Mouse (Mus musculus): ENCODE results near the gene Prr15l.

Prr15l gene

DNA sequence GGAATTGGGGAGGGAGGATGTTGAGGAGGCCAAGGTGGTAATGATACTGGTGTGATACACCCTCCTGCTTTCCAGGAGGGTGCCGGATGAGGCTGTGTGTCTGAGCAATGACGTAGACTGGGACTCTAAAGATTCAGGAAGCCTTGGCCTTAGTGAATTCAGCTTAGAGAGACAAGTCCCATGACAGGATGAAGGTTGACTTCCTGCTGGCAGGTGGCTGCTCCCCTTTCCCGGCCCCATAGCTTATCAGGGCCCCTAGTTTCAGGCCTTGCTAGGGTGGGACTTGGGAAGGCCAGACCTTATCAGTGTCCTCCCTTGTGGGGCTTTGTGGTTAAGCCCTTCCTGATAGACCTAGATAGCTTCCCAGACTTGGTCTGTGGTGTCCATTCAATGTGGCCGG, 19.9 kb downstream of the Prr15l start:
- DNase-seq (ENCODE audit: low spot score): no peak

DNA sequence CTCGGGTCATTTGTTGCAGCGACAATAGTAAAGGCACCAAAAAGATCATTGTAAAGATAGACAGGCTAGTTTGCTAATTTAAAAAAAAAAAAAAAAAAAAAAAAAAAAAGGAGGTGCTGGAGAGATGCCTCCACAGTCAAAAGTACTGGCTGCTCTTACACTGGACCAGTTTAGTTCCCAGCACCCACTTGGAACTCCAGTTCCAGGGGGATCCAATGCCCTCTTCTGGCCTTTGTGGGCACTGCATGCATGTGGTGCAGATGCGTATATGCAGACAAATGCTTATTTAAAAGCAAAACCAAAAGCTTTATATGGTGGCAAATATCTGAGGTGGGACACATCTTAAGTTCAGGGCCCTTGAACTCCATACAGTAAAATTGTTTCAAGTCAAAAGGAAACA, 22.9 kb downstream of the Prr15l start:
- no peak for DNase-seq (ENCODE audit: low spot score)

- DNase-seq (ENCODE audit: low spot score): no peak
Measured at GRCm38 (mm10) chr11:96952426-96952825, 24.5 kb downstream of the Prr15l start.

DNA sequence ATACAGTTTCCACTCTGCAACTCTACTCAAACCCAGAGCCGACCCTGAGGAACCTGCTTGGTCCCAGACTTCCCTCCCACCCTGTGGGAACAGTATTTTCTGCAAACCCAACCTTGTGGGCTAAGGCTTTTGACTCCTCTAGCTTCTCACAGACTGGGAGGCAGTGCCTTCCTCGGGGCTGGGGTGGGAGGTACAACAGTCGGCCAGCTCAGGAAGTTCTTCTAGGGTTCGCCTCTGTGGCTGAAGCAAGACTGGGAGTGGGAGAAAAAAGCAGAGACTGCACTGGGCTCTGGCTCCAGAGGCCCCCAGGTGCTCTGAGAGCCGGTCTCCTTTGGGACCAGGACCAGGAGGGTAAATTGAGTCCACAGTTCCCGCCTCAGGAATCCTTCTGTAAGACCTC, 25.0 kb downstream of the Prr15l start:
- no peak for DNase-seq (ENCODE audit: low spot score)

DNA sequence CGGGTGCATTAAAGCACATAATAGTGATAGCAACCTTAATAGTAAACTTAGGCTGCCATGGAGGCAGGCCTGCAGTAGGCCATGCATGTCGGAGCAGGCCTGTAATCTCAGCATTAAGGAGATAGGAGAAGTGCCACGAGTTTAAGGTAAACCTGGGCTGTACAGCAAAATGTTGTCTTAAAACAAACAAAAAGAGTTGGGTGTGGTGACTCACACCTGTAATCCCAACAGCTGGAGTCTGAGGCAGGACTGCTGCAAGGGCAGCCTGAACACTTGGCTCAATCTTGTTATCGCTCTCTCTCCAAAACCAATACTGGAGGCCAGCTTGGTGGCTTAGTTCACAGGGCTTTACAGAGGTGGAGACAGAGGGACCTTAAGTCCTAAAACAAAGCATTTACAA, 27.2 kb downstream of the Prr15l start:
- no peak for DNase-seq (ENCODE audit: low spot score)

- DNase-seq (ENCODE audit: low spot score): no peak
Measured at GRCm38 (mm10) chr11:96956009-96956724, 28.3 kb downstream of the Prr15l start.

GRCm38 (mm10) chr11:96957061-96957805, 29.3 kb downstream of the Prr15l start:
- no peak for DNase-seq (ENCODE audit: low spot score)

DNA sequence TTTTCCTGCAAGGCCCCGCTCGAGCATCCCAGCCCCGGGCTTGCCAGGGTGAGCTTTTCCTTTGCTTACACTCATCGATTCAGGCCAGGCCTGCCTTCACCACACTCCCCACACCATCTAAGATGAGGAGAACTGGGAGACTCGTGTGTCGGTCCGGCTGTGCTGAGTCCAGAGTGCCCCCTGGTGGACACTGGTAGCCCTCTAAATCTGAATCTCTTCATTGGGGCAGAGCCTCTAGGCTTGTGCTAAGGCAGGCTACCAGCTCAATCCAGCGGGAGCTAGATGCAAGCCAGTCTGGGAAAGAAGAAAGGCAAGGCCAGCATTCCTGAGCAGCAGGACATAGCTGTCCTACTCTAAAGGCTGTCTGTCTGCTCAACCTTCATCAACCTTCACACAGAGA, 35.7 kb downstream of the Prr15l start:
- DNase-seq (ENCODE audit: low spot score): peak; percentile 96

DNA sequence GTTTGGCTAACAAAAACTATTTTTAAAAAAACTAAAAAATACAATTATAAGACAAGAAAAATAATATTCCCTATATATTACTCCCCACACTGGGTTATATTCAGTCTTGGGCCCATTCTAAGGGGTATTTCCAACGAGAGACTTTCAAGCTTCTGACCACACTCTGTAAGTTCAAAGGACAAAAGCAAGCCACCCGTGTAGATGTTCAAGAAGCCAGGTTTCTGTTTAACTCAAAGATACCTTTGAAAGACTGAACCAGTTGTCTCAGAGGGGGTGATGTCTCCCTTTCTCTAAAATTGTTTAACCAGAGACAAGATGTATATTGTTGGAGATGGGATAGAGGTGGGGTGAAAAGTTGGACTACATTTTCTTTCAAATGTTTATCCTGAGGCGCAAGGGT, 38.3 kb downstream of the Prr15l start:
- no peak for DNase-seq (ENCODE audit: low spot score)

DNA sequence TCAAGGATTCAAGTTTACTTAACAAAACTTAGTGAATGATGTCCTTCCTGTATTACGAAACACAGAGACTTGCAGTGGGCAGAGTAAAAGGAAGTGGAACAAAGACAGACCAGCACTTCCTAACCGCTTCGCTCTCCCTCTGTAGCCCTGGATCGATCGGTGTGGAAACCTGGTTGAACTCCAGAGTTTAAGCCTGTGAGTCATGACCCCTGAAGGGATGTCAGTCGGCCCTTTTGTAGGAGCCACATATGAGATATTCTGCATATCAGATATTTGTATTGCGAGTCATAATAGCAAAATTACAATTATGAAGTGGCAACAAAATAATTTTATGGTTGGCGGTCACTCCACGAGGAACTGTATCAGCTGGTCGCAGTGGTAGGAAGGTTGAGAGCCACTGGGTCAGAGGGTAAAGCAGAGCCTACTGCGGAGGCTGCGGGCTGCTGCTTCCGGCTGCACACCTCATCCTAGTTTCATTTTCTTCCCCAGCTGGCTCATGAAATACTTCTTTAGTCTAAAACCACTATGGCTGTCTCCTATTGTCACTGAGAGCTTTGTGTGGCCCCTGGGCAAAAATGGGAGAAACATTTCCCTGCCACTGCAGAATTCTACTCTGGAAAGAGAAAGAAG, 39.1 kb downstream of the Prr15l start:
- peak; percentile 45 for DNase-seq (ENCODE audit: low spot score)

- no peak for DNase-seq (ENCODE audit: low spot score)
Measured at GRCm38 (mm10) chr11:96967544-96968269, 39.8 kb downstream of the Prr15l start.

GRCm38 (mm10) chr11:96968476-96968875, 40.6 kb downstream of the Prr15l start:
- DNase-seq (ENCODE audit: low spot score): no peak

GRCm38 (mm10) chr11:96969280-96969722, 41.4 kb downstream of the Prr15l start:
- peak; percentile 72 for DNase-seq (ENCODE audit: low spot score)

- peak; percentile 94 for DNase-seq (ENCODE audit: low spot score)
Measured at GRCm38 (mm10) chr11:96969746-96970145, 41.8 kb downstream of the Prr15l start.

GRCm38 (mm10) chr11:96970341-96970740, 42.4 kb downstream of the Prr15l start:
- no peak for DNase-seq (ENCODE audit: low spot score)

GRCm38 (mm10) chr11:96972906-96973305, 45.0 kb downstream of the Prr15l start:
- peak; percentile 66 for DNase-seq (ENCODE audit: low spot score)

DNA sequence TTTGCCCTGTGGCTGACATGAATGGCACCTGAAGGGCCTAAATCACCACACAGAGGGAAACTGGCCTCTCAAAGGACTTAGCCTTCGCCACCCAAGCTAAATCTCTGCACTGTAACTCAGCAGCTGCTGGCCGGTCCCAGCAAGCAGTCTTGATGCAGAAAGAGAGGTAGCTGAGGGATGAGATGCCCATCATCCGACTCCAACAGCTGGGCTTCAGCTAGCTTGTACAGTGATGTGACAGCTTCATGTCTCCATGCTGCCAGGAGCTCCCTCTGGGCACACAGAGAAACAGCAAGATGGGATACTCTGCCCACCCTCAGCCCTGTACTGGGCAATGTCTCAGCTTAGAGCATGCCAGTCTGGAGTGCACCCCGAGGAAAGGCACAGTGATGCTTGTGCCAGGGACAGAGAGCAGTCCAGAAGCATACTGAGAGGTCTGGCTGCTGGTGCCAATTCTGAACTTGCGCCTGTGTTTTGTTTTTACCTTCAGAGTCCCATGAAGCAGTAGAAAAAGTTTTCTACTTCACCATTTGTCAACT, 45.6 kb downstream of the Prr15l start:
- DNase-seq (ENCODE audit: low spot score): peak; percentile 57

- peak; percentile 91 for DNase-seq (ENCODE audit: low spot score)
Measured at GRCm38 (mm10) chr11:96974813-96975212, 46.9 kb downstream of the Prr15l start.

DNA sequence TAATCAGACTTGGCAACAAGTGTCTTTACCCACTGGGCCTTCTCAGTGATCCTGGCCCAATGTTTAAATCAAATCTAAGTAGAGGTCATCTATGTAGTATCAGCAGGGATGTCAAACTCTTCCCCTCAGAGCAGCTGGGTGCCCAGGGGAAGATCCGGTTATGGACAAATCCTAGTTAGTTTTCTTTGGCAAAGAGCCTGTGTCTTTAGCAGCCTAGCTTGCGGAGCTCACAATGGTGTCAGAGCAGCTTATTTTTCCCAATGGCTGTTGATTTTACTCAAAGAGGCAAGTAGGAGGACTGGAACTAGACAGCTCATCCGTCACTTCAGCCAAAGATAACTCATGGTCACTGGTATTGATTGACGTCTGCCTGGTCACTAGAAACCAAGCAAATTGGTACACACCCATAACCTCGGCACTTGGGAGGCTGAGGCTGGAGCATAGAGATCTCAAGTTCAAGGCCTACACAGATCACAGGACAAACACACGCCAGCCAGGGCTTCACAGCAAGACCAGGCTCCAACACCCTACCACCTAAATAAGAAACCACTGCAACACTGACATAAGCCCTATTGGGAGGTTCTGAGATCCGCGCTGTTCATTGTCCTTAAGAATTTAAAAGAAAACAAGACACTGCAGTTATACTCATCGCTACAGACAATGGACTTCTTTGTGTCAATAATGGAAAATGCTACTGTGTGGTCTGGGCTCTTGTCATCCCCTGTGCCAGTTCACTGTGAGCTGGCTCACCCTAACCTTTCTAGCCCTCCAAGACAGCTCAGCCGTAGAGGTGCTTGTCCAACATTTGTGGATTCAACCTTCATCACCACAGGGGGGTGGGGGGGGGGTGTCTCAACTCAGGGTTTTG, 47.8 kb downstream of the Prr15l start:
- DNase-seq (ENCODE audit: low spot score): peak; percentile 86

GRCm38 (mm10) chr11:96976379-96976687, 48.4 kb downstream of the Prr15l start:
- peak; percentile 77 for DNase-seq (ENCODE audit: low spot score)

DNA sequence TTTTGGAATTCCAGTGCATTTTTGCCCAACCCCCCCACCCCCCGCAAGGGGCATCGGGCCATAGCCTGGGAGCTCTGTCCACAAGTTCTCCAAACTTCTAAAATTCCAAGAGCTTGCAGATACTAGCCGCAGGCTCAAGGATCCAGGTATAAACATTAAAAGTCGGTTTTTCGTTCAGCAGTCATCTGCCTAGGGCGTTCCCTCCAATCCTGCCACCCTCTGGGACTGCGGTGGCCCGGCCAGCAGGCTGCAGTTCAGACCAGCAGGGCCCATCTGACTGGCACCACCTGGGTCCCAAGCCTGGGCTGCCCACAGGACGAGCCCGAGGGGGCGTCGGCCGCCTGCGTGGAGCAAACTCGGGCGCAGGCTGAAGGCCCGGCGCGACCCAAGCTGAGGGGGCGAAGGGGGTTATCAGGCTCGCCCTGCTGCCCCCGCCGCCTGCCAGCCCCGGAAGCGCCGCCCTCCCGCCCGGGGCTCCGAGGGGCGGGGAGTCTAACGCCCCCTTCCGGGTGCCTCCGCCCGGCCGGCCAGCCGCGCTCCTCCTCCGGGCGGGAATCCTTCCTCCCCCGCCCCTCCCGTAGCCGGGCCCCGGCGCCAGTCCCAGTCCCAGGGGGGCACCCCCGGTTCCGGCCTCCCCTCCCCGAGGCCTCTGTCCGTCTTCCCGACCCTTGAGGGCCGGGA, 49.1 kb downstream of the Prr15l start:
- DNase-seq (ENCODE audit: low spot score): peak; percentile 84
